Mouse (Mus musculus): ENCODE measurements around the gene Otud7a. TPM values are rescaled to one million over a fixed set of nuclear protein-coding genes. Genes with fewer than 3 reads are reported as not detected.

Otud7a gene
- polyA plus RNA-seq, 1 experiment from 2014 or later: 0.35 TPM

Other genes starting within 250 kb of the Otud7a start
- 1.3 and 1.6 TPM in 2 replicates for gene Chrna7, start 232.2 kb upstream of the Otud7a start, polyA plus RNA-seq (2015; fragmentation: Nextera tagmentation; extraction: Ambion mirVana)